Comparison of ENCODE assay signal across 8 mouse cellular contexts in the genomic region with DNA sequence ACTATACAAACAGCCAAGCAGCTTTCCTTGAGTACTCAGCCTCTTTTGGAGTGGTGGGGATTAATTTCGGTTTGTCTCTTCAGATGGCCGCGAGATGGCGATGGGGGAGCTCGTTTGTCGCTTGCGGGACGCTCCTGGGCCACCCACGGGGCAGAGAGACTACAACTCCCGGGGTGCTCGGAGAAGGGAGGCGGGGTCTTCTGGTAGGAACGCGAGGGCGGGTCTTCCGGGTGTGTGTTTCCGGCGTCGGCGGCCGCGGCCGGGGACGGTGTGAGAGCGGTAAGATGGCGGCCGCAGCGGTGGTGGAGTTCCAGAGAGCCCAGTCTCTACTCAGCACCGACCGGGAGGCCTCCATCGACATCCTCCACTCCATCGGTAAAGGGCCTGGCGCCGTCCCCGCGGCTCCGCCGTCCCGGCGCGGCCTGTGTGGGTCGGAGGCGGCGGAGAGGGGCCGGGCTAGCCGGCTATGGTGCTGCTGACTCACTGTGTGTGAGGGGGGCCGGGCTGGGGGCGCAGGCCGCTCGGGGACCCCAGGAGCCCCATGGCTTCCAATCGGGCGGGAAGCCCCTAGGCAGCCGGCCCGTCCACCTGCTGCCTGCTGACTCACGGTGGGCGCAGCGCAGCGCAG. TPM values are rescaled to one million over a fixed set of nuclear protein-coding genes. Genes with fewer than 3 reads are reported as not detected.
DNase-seq lines count a peak whose midpoint lies in the region; ATAC-seq lines count a peak whose summit lies in the region.

A gene (plus strand): TSS at position 235 of the 628 bp plus-strand sequence.

- peak; percentile 97 for DNase-seq in ES-CJ7 (ENCODE audit: low read depth, low spot score)
- DNase-seq in cerebellum, adult 11 months, result peak; percentile 95
- DNase-seq in forebrain, embryonic 14.5 days (ENCODE audit: low spot score), result peak; percentile 99
- peak; percentile 94 to 96 for DNase-seq in heart, postnatal 14 days
- DNase-seq in layer of hippocampus, adult 11-12 months (ENCODE audit: low spot score), result peak; percentile 97
- DNase-seq in lung, adult 18-20 months, result peak; percentile 95 to 97
- peak; percentile 94 for DNase-seq in testis, postnatal 14 days (ENCODE audit: low spot score)

- peak within 1 kb of the TSS; percentile 96 for H3K4me3 ChIP-seq in forebrain, embryonic 14.5 days (ENCODE audit: low read depth, low read length)
- H3K4me3 ChIP-seq in neural tube, embryonic 15.5 days (replicated peaks), result peak within 1 kb of the TSS; percentile 96

- intact Hi-C loops in heart, postnatal 14 days (cut with DNase I), result loop anchor here (2.0 kb wide), 1 partner anchor 242 kb away; no protein-coding TSS in a partner anchor

- H3K27me3 ChIP-seq in forebrain, embryonic 14.5 days (replicated peaks; ENCODE audit: control insufficient read depth, insufficient read depth, low read length), result no peaks in the 10 kb centered on the region
- no peaks in the 10 kb centered on the region for H3K27me3 ChIP-seq in neural tube, embryonic 15.5 days (replicated peaks)

- WGBS in forebrain, embryonic 14.5 days, result under 1% methylated on average over 57 of the region's 58 CpGs
- under 1% methylated on average over 56 of the region's 58 CpGs for WGBS in neural tube, embryonic 15.5 days

- H3K9me3 ChIP-seq in forebrain, embryonic 14.5 days (replicated peaks; ENCODE audit: control insufficient read depth, low read length), result no peaks in the 10 kb centered on the region
- H3K9me3 ChIP-seq in neural tube, embryonic 15.5 days (replicated peaks), result no peaks in the 10 kb centered on the region

- peak within 1 kb of the TSS; percentile 81 for H3K27ac ChIP-seq in forebrain, embryonic 14.5 days (ENCODE audit: low read depth, low read length)
- peak within 1 kb of the TSS; percentile 94 for H3K27ac ChIP-seq in neural tube, embryonic 15.5 days (replicated peaks)

- H3K4me2 ChIP-seq in forebrain, embryonic 14.5 days (ENCODE audit: low read length), result peak within 1 kb of the TSS; percentile 90
- H3K4me2 ChIP-seq in neural tube, embryonic 15.5 days, result peak within 1 kb of the TSS; percentile 77

- H3K4me1 ChIP-seq in forebrain, embryonic 14.5 days (ENCODE audit: control insufficient read depth, insufficient read depth, low read length), result peaks cover 8% of the 10 kb centered on the region
- H3K4me1 ChIP-seq in neural tube, embryonic 15.5 days, result peaks cover 16% of the 10 kb centered on the region

- peak within 1 kb of the TSS; percentile 85 for H3K9ac ChIP-seq in forebrain, embryonic 14.5 days (ENCODE audit: low read length)
- peak within 1 kb of the TSS; percentile 97 for H3K9ac ChIP-seq in neural tube, embryonic 15.5 days (replicated peaks)

- peak; percentile 100 for ATAC-seq in forebrain, embryonic 14.5 days
- ATAC-seq in neural tube, embryonic 15.5 days (ENCODE audit: low FRiP score), result peak; percentile 99

- H3K36me3 ChIP-seq in forebrain, embryonic 14.5 days (ENCODE audit: control insufficient read depth, insufficient read depth, low read length), result peaks cover 18% of the 10 kb centered on the region
- peaks cover 16% of the 10 kb centered on the region for H3K36me3 ChIP-seq in neural tube, embryonic 15.5 days

RNA-seq across cellular contexts. Expression of the gene that starts here (rescaled TPM):
- 327 and 340 TPM in 2 replicates for polyA plus RNA-seq in forebrain, embryonic 14.5 days (2014; fragmentation: Nextera tagmentation; extraction: Ambion mirVana)
- 100 to 1,000 TPM; 102 to 103 TPM for total RNA-seq in heart, postnatal 14 days (2021)
- polyA plus RNA-seq in neural tube, embryonic 15.5 days (2015; fragmentation: Nextera tagmentation; extraction: Ambion mirVana), result 271 and 274 TPM in 2 replicates

Comparison
In these comparisons a context has a peak if more than half of its experiments do, and no peak if none do; other contexts are left out.
1. Peak in every context shown above with its lines: DNase-seq, ATAC-seq, H3K4me3 ChIP-seq and H3K27ac ChIP-seq.